Mouse (Mus musculus): ENCODE results near the gene Eif4a2. TPM values are rescaled to one million over a fixed set of nuclear protein-coding genes. Genes with fewer than 3 reads are reported as not detected.

The Eif4a2 gene
- total RNA-seq, 2 experiments from 2014 or later: 884 to 895 TPM

Small RNAs within 50 kb of the gene (microRNA-seq; reads per million reads assigned to microRNA genes)
- 1.0 to 4.2 reads per million in 2 experiments for gene Gm49346

Other genes starting within 250 kb of the Eif4a2 start
- gene Tbccd1, start 249.8 kb upstream of the Eif4a2 start, total RNA-seq (2021): 10 to 100 TPM; 13.8 to 14.2 TPM
- 10 to 100 TPM; 78.6 to 82.0 TPM for gene Dnajb11, start 249.6 kb upstream of the Eif4a2 start, total RNA-seq (2021)
- not detected for gene Ahsg, start 216.2 kb upstream of the Eif4a2 start, total RNA-seq (2021)
- not detected for gene Fetub, start 189.1 kb upstream of the Eif4a2 start, total RNA-seq (2021)
- gene Hrg, start 156.4 kb upstream of the Eif4a2 start, total RNA-seq (2021): not detected
- not detected for gene Kng2, start 78.0 kb upstream of the Eif4a2 start, total RNA-seq (2021)
- gene Kng1, start 49.6 kb upstream of the Eif4a2 start, total RNA-seq (2021): not detected
- 1 to 10 TPM; 3.6 to 4.4 TPM for gene Rfc4, start 20.3 kb downstream of the Eif4a2 start, total RNA-seq (2021)
- gene Adipoq, start 39.1 kb downstream of the Eif4a2 start, total RNA-seq (2021): not detected
- gene St6gal1, start 117.3 kb downstream of the Eif4a2 start, total RNA-seq (2021): 10 to 100 TPM; 13.1 to 13.5 TPM

Data from left cerebral cortex, postnatal 25 days (tissue).